Mouse (Mus musculus) gastrocnemius, adult 2 months (tissue): ENCODE measurements at regions not wholly inside any gene's neighbourhood (a gene's known extent, or its start where the extent isn't known, plus 50 kb on each side); places are given as distances from the start of the nearest gene placed in this dataset.

ENCODE experiments used
- DNase-seq: peaks from one replicate; pipeline ENCODE4 v3.0.0; 2022
- H3K27ac ChIP-seq: fragments of 200-600 bp; 2 replicates; pipeline ENCODE4 v1.8.1; 2022; ENCODE audit warnings: mild to moderate bottlenecking
- H3K4me3 ChIP-seq: fragments of 200-600 bp; 2 replicates; pipeline ENCODE4 v1.8.1; 2022; ENCODE audit warnings: mild to moderate bottlenecking, moderate library complexity
- CTCF ChIP-seq: fragments of 200-600 bp; IDR thresholded peaks from 2 replicates; pipeline ENCODE4 v1.8.1; 2022; ENCODE audit warnings: antibody characterized with exemption, mild to moderate bottlenecking, moderate library complexity
- intact Hi-C: fragments of 180-260 bp; cut with DNase I; formaldehyde crosslinking; loops from one replicate; pipeline ENCODE4 v1.15.1; 2025

DNA sequence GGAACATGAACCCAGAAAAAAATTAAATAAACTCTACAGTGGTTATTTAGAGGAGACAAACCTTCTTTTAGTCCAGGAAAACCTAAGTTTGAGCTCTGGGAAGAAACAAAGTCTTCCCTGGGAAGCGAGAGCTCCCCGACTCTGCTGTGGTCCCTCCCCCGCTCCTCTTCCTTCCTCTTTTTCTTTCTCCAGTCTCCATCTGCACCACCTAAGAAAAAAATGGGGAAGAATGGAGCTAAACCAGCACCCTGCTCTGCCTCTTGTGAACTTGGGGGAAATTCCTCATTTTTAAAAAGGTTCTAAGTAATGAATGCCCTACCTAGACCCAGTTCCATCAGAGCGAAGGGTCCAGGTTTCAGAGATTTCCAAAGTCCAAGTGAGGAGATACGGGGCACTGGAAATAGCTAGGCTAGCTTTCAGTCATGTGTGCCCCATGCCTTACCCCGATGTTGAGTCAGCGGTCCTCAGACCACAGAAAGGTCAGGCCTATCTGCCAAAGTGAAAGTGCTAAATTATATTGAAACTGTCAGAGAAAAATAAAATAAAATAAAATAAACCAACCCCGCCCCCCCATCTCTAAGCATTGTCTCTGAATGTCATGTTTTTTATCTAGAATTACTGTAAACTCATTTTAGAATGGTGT is 126.1 kb upstream of the Klf3 start:
- no peak for TF ChIP-seq CTCF
- intact Hi-C loops = no loop called here
- DNase-seq = no peak
- no peak overlapping the region for H3K4me3 ChIP-seq
- H3K27ac ChIP-seq = no peak overlapping the region

DNA sequence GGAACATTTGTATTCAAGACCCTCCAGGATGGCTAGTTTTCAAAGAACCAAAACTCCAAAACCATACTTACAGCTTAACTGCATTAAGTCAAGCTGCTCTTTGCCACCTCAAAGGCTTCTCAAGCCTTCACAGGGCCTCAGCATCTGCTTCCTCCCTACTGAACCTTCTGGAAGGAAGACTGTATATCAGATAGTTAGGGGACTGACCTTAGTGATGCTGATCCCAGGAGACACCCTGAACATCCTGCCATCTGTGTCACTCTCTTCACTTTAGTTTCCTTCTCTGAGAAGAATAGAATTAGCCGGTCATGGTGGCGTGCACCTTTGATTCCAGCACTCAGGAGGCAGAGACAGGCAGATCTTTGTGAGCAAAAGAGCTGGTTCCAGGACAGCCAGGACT is 124.5 kb upstream of the Klf3 start:
- Histone ChIP-seq H3K4me3 (no peak overlapping the region), H3K27ac (no peak overlapping the region)
- intact Hi-C loops = no loop called here
- no peak for TF ChIP-seq CTCF
- no peak for DNase-seq

DNA sequence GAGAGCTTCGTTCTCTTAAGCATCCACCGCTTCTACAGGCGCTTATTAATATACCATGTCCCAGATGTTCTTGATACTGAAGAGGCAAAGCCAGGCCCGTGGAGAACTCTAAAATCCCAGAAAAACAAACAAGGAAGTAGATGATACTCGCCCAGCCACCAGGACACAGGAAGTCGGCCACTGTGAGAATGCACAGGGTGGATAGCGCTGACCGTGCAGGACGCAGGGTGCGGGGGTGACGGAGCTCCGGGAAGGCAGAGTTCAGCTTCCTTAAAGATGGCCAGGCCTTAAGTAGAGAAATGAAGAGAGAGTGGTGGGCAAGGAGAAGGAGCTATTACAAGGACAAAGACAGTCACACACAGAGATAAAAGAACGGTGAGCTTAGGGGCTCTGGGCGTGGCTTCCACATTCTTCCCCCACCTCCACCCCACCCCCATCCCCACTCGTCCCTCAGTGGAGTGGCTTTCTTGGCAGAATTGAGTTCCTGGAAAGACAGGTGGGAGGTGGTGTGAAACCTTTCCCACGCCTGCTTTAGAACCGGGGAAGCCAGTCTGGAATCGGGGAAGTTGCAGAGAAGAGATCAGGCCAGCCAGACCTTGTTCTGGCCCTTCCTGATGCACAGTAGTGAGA is 123.1 kb upstream of the Klf3 start:
- no peak for TF ChIP-seq CTCF
- intact Hi-C loops = loop anchor here (10.0 kb wide), 1 partner anchor 295 kb away; no protein-coding TSS in a partner anchor
- peak; percentile 40 for DNase-seq
- peak overlapping the region; percentile 20 for H3K27ac ChIP-seq
- H3K4me3 ChIP-seq = no peak overlapping the region

DNA sequence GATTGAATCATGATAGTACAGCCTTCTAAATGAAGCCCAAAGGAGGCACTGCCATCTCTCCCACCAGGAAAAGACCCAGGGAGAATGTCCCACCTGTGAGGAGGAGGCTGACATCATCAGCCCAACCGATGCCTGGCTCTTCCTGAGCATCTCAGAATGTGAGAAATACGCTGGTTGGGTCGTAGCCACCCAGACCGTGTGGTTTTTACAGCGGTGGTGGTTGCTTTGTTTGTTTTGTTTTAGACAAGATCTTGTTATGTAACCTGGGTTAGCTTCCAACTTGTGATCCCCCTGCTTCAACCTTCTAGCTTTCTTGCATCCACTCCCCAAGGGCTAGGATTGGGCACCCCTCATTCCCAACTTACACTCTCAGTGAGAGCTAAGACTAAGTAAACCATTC is 122.0 kb upstream of the Klf3 start:
- no peak for DNase-seq
- H3K4me3 ChIP-seq = no peak overlapping the region
- intact Hi-C loops = loop anchor here (10.0 kb wide), 1 partner anchor 296 kb away; no protein-coding TSS in a partner anchor
- H3K27ac ChIP-seq = no peak overlapping the region
- no peak for TF ChIP-seq CTCF

DNA sequence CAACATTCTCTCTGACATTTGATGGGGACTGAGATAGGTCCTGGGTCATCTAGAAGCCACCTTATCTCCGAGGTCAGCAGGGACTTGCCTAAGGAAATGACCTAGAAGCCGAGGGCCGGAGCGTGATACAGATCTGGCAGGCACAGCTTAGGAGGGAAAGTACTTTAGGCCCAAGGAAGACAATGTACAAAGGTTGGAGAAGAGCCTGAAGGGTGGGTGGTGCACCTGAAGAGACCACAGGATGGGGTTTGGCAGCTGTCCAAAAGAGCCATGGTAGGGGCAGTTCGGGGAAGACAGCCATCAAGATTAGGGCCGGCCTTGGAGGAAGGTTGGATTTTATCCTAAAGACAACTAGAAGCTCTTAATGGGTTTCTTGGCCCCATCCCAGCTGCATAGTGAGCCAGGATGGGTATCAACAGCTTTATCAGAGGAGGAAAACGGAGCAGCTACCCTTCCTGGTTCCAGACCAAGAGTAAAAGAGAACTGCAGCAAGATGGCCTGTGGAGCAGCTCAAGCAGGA is 120.8 kb upstream of the Klf3 start:
- intact Hi-C loops = loop anchor here (10.0 kb wide), 1 partner anchor 298 kb away; no protein-coding TSS in a partner anchor
- Histone ChIP-seq H3K27ac (peak overlapping the region; percentile 32), H3K4me3 (no peak overlapping the region)
- TF ChIP-seq CTCF = no peak
- peak; percentile 25 for DNase-seq

DNA sequence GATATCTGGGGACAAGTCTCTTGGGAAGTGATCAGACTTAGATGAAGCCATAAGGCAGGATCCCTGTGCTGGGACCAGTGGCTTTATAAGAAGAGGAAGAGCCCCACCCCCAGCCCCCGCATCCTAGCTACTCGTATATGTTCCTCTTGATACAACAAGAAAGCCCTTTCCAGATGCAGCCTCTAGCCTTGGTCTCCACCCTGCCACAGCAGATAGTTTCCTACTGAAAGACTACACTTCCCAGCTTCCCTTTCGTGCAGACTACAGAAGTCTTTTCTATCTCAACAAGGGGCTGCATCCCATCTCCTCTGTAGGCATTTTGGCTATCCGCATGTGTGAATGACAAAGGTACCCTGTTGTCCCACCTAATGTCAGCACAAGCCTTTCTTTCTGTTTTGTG is 119.8 kb upstream of the Klf3 start:
- intact Hi-C loops = loop anchor here (10.0 kb wide), 1 partner anchor 299 kb away; no protein-coding TSS in a partner anchor

DNA sequence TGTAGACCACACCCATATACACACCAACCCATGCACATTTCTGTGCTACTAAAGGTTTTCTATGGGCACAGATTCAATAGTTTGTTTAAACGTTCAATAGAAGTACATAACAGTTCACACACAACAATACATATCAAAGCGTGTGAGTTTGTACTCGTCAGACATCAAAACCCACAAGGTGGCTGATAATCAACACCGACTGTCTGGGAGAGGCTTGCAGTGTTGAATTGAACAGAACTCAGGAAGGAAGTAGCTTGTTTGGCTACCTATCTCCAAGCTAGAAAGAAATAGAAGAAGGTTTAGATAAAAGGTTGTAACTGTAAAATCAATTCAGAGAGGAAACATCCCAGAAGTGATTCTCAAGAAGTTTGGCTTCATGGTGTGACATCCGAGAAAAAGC is 118.9 kb upstream of the Klf3 start:
- Histone ChIP-seq H3K27ac (no peak overlapping the region), H3K4me3 (no peak overlapping the region)
- intact Hi-C loops = loop anchor here (10.0 kb wide), 1 partner anchor 299 kb away; no protein-coding TSS in a partner anchor
- TF ChIP-seq CTCF = no peak
- no peak for DNase-seq

More for the DNA sequence above, 119.8 kb upstream of the Klf3 start:
- DNase-seq = no peak
- no peak overlapping the region for H3K4me3 ChIP-seq
- no peak overlapping the region for H3K27ac ChIP-seq
- no peak for TF ChIP-seq CTCF

DNA sequence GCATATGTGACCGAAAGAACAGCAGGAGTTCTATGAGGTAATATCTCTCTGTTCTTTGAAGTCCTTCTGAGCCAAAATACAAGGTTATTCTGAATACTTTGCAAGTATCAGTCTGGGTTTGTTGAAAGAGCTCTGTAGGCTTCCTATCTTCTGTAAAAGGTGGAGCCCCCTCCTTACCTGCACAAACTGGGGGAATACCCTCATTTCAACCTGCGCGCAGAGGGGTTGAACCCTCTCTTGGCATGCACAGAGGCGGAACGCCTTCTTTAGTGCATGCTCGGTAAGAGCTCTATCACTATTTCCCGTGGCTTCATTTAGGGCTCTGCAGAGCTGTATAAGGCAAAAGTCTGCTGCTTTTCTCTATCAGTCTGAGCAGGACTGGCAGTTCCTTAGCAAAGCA is 113.0 kb upstream of the Klf3 start:
- no peak overlapping the region for H3K4me3 ChIP-seq
- DNase-seq = no peak
- H3K27ac ChIP-seq = no peak overlapping the region
- intact Hi-C loops = no loop called here
- no peak for TF ChIP-seq CTCF

DNA sequence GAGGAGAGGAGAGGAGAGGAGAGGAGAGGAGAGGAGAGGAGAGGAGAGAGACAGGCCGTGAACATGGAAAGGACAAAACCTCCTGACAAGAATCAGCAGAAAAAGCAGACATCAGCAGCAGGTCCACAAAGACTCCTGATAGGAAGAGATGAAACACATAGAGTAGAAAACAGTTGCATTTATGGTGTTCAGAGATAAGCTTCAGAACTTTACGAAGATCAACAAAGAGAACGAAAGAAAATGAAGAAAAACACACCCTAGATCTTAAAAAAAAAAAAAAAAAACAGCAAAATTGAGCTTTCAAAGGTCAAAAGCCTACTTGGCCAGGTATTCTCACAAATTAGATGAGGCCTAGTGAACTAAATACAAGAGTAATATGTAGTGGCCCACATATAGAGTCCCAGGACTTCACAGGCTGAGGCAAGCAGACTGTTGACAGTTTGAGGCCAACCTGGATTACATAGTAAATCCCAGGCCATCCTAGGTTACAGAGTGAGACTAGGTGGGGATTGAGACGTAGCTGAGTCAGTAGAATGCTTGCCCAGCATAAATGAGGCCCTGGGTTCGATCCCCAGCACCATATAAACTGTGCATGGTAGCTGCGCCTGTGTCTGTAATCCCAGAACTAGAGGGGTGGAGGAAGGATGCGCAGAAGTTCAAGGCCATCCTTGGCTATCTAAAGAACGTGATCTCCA is 111.6 kb upstream of the Klf3 start:
- TF ChIP-seq CTCF = no peak
- DNase-seq = no peak
- H3K4me3 ChIP-seq = no peak overlapping the region
- intact Hi-C loops = no loop called here
- no peak overlapping the region for H3K27ac ChIP-seq

DNA sequence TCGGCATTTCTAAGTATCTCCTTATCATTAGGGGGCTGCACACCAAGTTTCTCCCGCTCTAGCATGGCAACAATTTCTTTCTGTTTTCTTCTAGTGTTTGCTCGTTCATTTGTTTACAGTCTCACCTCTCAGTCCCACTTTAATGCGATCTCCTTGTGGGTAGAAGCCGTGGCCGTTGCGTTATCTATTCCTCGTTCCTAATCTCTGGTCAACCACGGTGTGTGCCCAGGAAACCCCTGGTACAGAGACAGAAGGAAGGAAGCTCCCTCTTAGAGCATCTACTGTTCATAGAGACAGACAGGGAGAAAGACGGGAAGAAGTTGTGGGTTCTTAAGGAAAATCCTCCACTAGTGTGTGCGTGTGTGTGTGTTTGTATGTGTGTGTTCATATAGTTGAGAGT is 110.9 kb upstream of the Klf3 start:
- DNase-seq = no peak
- TF ChIP-seq CTCF = no peak
- intact Hi-C loops = no loop called here
- H3K27ac ChIP-seq = no peak overlapping the region
- H3K4me3 ChIP-seq = no peak overlapping the region

DNA sequence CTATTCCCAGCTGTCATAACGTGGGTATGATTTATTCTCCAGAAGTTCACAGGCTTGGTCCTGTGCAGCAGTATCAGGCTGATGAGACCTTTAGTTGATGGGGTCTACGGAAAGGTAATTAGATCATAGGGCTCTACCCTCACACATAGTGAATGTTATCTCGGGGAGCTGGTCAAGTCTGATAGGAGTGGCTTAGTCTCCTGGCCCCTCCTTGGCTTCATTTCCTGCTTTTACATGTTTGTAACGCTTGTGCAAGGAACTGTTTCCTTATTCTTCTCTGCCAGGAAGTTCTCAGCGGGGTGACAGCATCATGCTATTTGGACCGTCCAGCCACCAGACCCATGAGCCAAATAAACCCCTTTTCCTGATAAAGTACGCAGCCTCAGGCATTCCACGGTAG is 109.6 kb upstream of the Klf3 start:
- Histone ChIP-seq H3K4me3 (no peak overlapping the region), H3K27ac (no peak overlapping the region)
- TF ChIP-seq CTCF = no peak
- intact Hi-C loops = no loop called here
- DNase-seq = no peak

DNA sequence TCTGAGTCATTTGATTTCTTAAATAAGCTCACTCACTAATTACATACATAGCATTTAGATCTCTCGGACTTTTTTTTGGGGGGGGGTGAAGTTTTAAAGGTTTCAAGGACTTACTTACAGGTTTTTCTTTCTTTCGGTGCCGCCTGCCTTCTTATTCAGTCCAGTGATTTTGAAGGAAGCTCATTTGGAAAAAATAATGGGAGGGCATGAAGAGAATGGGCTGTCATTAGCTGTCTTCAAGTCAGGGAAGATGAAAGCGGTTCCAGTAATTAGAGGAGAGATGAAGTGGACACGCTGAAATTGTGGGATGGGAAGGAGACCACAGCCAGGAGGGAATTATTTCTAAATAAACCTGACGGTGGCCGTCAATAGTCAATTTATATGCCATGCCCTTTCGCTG is 108.6 kb upstream of the Klf3 start:
- Histone ChIP-seq H3K4me3 (no peak overlapping the region), H3K27ac (no peak overlapping the region)
- intact Hi-C loops = no loop called here
- no peak for DNase-seq
- TF ChIP-seq CTCF = no peak

DNA sequence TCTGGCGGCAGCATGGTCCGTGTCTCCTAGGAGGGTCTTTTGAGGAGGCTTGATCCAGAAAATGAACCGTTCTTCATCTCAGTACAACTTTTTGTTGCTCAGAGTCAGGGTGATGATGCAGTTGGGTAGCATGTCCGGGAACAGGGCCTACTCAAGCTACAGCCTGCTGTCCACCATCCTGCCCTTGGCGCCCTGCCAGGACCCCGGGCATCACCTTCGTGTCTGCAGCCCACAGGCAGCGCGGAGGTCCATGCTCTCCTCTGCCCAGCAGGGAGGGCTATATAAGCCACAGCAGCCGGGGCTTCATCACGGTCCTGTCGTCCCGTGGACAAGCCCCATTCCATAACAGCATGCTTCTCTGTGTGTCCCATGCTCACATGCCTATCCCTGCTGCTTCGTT is 107.1 kb upstream of the Klf3 start:
- intact Hi-C loops = no loop called here
- DNase-seq = no peak
- no peak for TF ChIP-seq CTCF
- no peak overlapping the region for H3K27ac ChIP-seq
- H3K4me3 ChIP-seq = no peak overlapping the region
